ENCODE assay signal across 10 mouse cellular contexts in genomic region chr16:35200432-35201142, GRCm38 (mm10). TPM values are rescaled to one million over a fixed set of nuclear protein-coding genes. Genes with fewer than 3 reads are reported as not detected.
DNase-seq lines count a peak whose midpoint lies in the region; ATAC-seq and TF ChIP-seq lines count a peak whose summit lies in the region.
"Had no signal": no experiment of that assay in that cellular context is flagged by ENCODE, and none has a peak within 500 bp of the region (broad histone marks: within the 10 kb centered on the region; RNA-seq: fewer than 3 reads in every experiment).

No protein-coding gene starts in this region.

- no peak for ATAC-seq in intestine, embryonic 14.5 days (replicated peaks; ENCODE audit: low FRiP score, low TSS enrichment, low read depth)
- ATAC-seq in intestine, postnatal 0 days, result no peak
- ATAC-seq: forebrain, embryonic 15.5 days had no signal

- no peak overlapping the region for H3K4me3 ChIP-seq in intestine, embryonic 14.5 days (ENCODE audit: low read depth, low read length)
- H3K4me3 ChIP-seq in intestine, postnatal 0 days (ENCODE audit: low read depth, low read length), result no peak overlapping the region
- no peak overlapping the region for H3K4me3 ChIP-seq in cortical plate, adult 2 months (ENCODE audit: insufficient read depth, low read length)
- H3K4me3 ChIP-seq: forebrain, embryonic 15.5 days had no signal

- peaks cover 23% of the 10 kb centered on the region for H3K4me1 ChIP-seq in intestine, embryonic 14.5 days (replicated peaks; ENCODE audit: control insufficient read depth, insufficient read depth, low read length)
- H3K4me1 ChIP-seq in intestine, postnatal 0 days (replicated peaks; ENCODE audit: control insufficient read depth, insufficient read depth, low read length), result no peaks in the 10 kb centered on the region
- H3K4me1 ChIP-seq in cortical plate, adult 2 months (ENCODE audit: control insufficient read depth, insufficient read depth, low read length), result peaks cover 9% of the 10 kb centered on the region

- DNase-seq in intestine, embryonic 14.5 days (ENCODE audit: low spot score), result no peak
- DNase-seq in adipocyte (ENCODE audit: low spot score), result peak; percentile 55
- peak; percentile 56 to 62 for DNase-seq in kidney, postnatal 25 days
- no peak for DNase-seq in gastrocnemius, postnatal 14 days
- DNase-seq in ovary, postnatal 36 days (ENCODE audit: low spot score), result no peak
- DNase-seq in layer of hippocampus, adult 11-12 months (ENCODE audit: low spot score), result no peak
- DNase-seq: cerebellum, adult 8-10 months had no signal

- no peaks in the 10 kb centered on the region for H3K27me3 ChIP-seq in intestine, embryonic 14.5 days (replicated peaks; ENCODE audit: control insufficient read depth, insufficient read depth, low read length)
- H3K27me3 ChIP-seq in intestine, postnatal 0 days (replicated peaks; ENCODE audit: control insufficient read depth, insufficient read depth, low read length), result no peaks in the 10 kb centered on the region
- H3K27me3 ChIP-seq: forebrain, embryonic 15.5 days had no signal

- intact Hi-C loops in gastrocnemius, postnatal 14 days (cut with DNase I; ENCODE audit: low total_unique reads), result no loop called here

- no peak for TF ChIP-seq CTCF in intestine, postnatal 0 days (IDR thresholded peaks at IDR 0.05; ENCODE audit: low read depth)
- no peak for TF ChIP-seq CTCF in cortical plate, adult 2 months (IDR thresholded peaks at IDR 0.05; ENCODE audit: extremely low read depth, insufficient read depth, low read length)

- no peaks in the 10 kb centered on the region for H3K36me3 ChIP-seq in intestine, embryonic 14.5 days (ENCODE audit: control insufficient read depth, insufficient read depth, low read length)
- H3K36me3 ChIP-seq in intestine, postnatal 0 days (ENCODE audit: control insufficient read depth, insufficient read depth), result no peaks in the 10 kb centered on the region
- H3K36me3 ChIP-seq: forebrain, embryonic 15.5 days had no signal

- WGBS in intestine, embryonic 14.5 days, result 59% methylated on average over 9 of the region's 9 CpGs
- 59% methylated on average over 9 of the region's 9 CpGs for WGBS in intestine, postnatal 0 days

- H3K4me2 ChIP-seq in intestine, embryonic 14.5 days (ENCODE audit: low read length), result no peak overlapping the region
- no peak overlapping the region for H3K4me2 ChIP-seq in intestine, postnatal 0 days (replicated peaks; ENCODE audit: low read depth)
- H3K4me2 ChIP-seq: forebrain, embryonic 15.5 days had no signal

- TF ChIP-seq POLR2A in cortical plate, adult 2 months (IDR thresholded peaks at IDR 0.05; ENCODE audit: extremely low read depth, insufficient read depth, low read length), result no peak

- H3K9ac ChIP-seq in intestine, embryonic 14.5 days (ENCODE audit: low read length), result no peak overlapping the region
- no peak overlapping the region for H3K9ac ChIP-seq in intestine, postnatal 0 days (ENCODE audit: low read depth, low read length)
- H3K9ac ChIP-seq: forebrain, embryonic 15.5 days had no signal

- no peaks in the 10 kb centered on the region for H3K9me3 ChIP-seq in intestine, embryonic 14.5 days (ENCODE audit: control insufficient read depth, low read length)
- H3K9me3 ChIP-seq in intestine, postnatal 0 days (ENCODE audit: control insufficient read depth), result no peaks in the 10 kb centered on the region
- H3K9me3 ChIP-seq: forebrain, embryonic 15.5 days had no signal

- peak overlapping the region; percentile 35; the same call in 1 of the 2 replicates for H3K27ac ChIP-seq in intestine, embryonic 14.5 days (ENCODE audit: low read depth)
- no peak overlapping the region for H3K27ac ChIP-seq in intestine, postnatal 0 days (ENCODE audit: low read depth, low read length)
- peak overlapping the region; percentile 70 for H3K27ac ChIP-seq in cortical plate, adult 2 months (ENCODE audit: insufficient read depth, low read length)
- H3K27ac ChIP-seq: forebrain, embryonic 15.5 days had no signal

RNA-seq across cellular contexts. Expression of gene Adcy5, which starts 45.9 kb away (rescaled TPM):
- polyA plus RNA-seq in intestine, embryonic 14.5 days (2014; fragmentation: Nextera tagmentation; extraction: Ambion mirVana), result 3.6 and 3.9 TPM in 2 replicates
- 1.8 and 2.0 TPM in 2 replicates for polyA plus RNA-seq in intestine, postnatal 0 days (2015; fragmentation: Nextera tagmentation; extraction: Ambion mirVana)
- 52.6 and 93.4 TPM in 2 replicates for polyA plus RNA-seq in cortical plate, adult 2 months (2012; rRNA removed)
- 1 to 10 TPM; 2.1 to 2.4 TPM for total RNA-seq in gastrocnemius, postnatal 14 days (2021)

Comparison
In these comparisons a context has a peak if more than half of its experiments do, and no peak if none do; other contexts are left out.
1. DNase-seq: peak in adipocyte (single experiment) and kidney, postnatal 25 days (2 of 2); none in intestine, embryonic 14.5 days (single experiment), gastrocnemius, postnatal 14 days (single experiment), ovary, postnatal 36 days (single experiment) and layer of hippocampus, adult 11-12 months (single experiment).
2. RNA of gene Adcy5, which starts 45.9 kb away (polyA plus RNA-seq): 52.6 to 93.4 TPM in cortical plate, adult 2 months; 3.6 to 3.9 TPM in intestine, embryonic 14.5 days and 1.8 to 2.0 TPM in intestine, postnatal 0 days; every median in the first group is over 10 times any median in the second.